Mouse (Mus musculus) activated CD4-positive, CD25-positive, alpha-beta regulatory T cell, adult 4 months (primary cell): ENCODE data around the gene Strc. TPM values are rescaled to one million over a fixed set of nuclear protein-coding genes. Genes with fewer than 3 reads are reported as not detected.

ENCODE experiments used
- ATAC-seq: one replicate; pipeline ENCODE4 v1.8.0; 2017
- polyA plus RNA-seq, 2 experiments: library from polyadenylated mRNA; unstranded; fragments of 100-300 nt; shearing (Covaris generic); gene quantifications; one replicate each; pipeline ENCODE4 v1.2.1; 2017

Strc gene
- polyA plus RNA-seq, 2 experiments from 2014 or later: 0.31 to 0.60 TPM

- ATAC-seq: peak; percentile 99
Observed at GRCm38 (mm10) chr2:121354820-121355592, 32.0 kb downstream of the Strc start, which contains the start of gene Ppip5k1. Gene Ppip5k1 (minus strand): TSS chr2:121355396.

GRCm38 (mm10) chr2:121354378-121354777 is 32.6 kb downstream of the Strc start:
- no peak for ATAC-seq

GRCm38 (mm10) chr2:121353156-121353555 is 33.8 kb downstream of the Strc start:
- no peak for ATAC-seq

GRCm38 (mm10) chr2:121339057-121339456 is 47.9 kb downstream of the Strc start:
- no peak for ATAC-seq

- no peak for ATAC-seq
Observed at GRCm38 (mm10) chr2:121329492-121329891, 57.5 kb downstream of the Strc start.

GRCm38 (mm10) chr2:121323693-121324470 is 63.1 kb downstream of the Strc start:
- ATAC-seq: no peak

- ATAC-seq: no peak
Observed at GRCm38 (mm10) chr2:121323041-121323440, 63.9 kb downstream of the Strc start.

GRCm38 (mm10) chr2:121316278-121316677 is 70.7 kb downstream of the Strc start:
- no peak for ATAC-seq

Other genes starting within 250 kb of the Strc start
- 10 to 100 TPM; 20.4 to 22.6 TPM for gene Adal, start 246.7 kb downstream of the Strc start, polyA plus RNA-seq
- 1 to 10 TPM; 4.1 to 6.3 TPM for gene Lcmt2, start 246.5 kb downstream of the Strc start, polyA plus RNA-seq
- 10 to 100 TPM; 67.7 to 89.4 TPM for gene Tubgcp4, start 216.5 kb downstream of the Strc start, polyA plus RNA-seq
- gene Zscan29, start 216.0 kb downstream of the Strc start, polyA plus RNA-seq: 10 to 100 TPM; 26.5 to 33.9 TPM
- 10 to 100 TPM; 22.9 to 30.2 TPM for gene Trp53bp1, start 115.8 kb downstream of the Strc start, polyA plus RNA-seq
- gene Map1a, start 97.6 kb downstream of the Strc start, polyA plus RNA-seq: under 1 TPM; 0.10 to 0.32 TPM
- gene Ppip5k1, start 31.8 kb downstream of the Strc start, polyA plus RNA-seq: 1 to 10 TPM; 9.6 to 9.8 TPM
- gene Ckmt1, start 29.5 kb downstream of the Strc start, polyA plus RNA-seq: 1 to 10 TPM in 1 of 2 experiments, under 1 TPM in 1; 0.83 to 1.5 TPM
- 1,000 to 10,000 TPM in 1 of 2 experiments, 100 to 1,000 TPM in 1; 658 to 1,122 TPM for gene Pdia3, start 26.6 kb upstream of the Strc start, polyA plus RNA-seq
- 1 to 10 TPM; 2.3 to 3.8 TPM for gene Catsper2, start 26.6 kb upstream of the Strc start, polyA plus RNA-seq
- 1 to 10 TPM in 1 of 2 experiments, under 1 TPM in 1; 0.78 to 1.0 TPM for gene Ell3, start 57.1 kb upstream of the Strc start, polyA plus RNA-seq
- 1,000 to 10,000 TPM in 1 of 2 experiments, 100 to 1,000 TPM in 1; 759 to 1,222 TPM for gene Serf2, start 62.0 kb upstream of the Strc start, polyA plus RNA-seq
- gene Hypk, start 66.1 kb upstream of the Strc start, polyA plus RNA-seq: 100 to 1,000 TPM; 120 to 207 TPM
- gene Serinc4, start 69.6 kb upstream of the Strc start, polyA plus RNA-seq: not detected
- gene Mfap1b, start 86.9 kb upstream of the Strc start, polyA plus RNA-seq: 100 to 1,000 TPM in 1 of 2 experiments, 10 to 100 TPM in 1; 82.1 to 109 TPM
- 10 to 100 TPM; 32.7 to 47.6 TPM for gene Mfap1a, start 119.5 kb upstream of the Strc start, polyA plus RNA-seq
- gene Wdr76, start 119.6 kb upstream of the Strc start, polyA plus RNA-seq: 10 to 100 TPM; 10.1 to 20.5 TPM